Mouse (Mus musculus): Measurements from ENCODE around the gene Tvp23a. TPM values are rescaled to one million over a fixed set of nuclear protein-coding genes. Genes with fewer than 3 reads are reported as not detected.
A peak's percentile ranks its signal among the peaks of the same experiment; 100 is the strongest.

The Tvp23a gene
- total RNA-seq, 2 experiments from 2014 or later = 0.23 to 0.31 TPM

DNA sequence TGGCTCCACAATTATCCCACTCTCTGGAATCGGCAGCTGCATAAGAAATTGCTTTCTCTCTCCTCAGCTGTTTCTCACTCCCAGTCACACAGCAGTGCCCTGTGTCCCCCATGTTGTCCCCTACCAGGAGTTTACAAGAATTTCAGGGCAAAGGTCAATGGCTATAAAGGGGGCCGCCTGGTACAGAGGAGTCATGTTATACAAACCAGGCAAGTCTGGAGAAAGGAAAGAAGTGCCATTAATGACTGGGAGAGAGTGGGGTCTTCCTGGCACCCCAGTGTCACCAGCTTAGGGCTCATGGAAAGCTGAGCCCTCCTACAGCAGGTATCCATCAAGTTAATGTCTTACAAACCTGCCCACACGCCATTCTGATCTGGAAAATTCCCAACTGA, 7.4 kb upstream of the Tvp23a start:
- intact Hi-C loops (cut with DNase I) = no loop called here

DNA sequence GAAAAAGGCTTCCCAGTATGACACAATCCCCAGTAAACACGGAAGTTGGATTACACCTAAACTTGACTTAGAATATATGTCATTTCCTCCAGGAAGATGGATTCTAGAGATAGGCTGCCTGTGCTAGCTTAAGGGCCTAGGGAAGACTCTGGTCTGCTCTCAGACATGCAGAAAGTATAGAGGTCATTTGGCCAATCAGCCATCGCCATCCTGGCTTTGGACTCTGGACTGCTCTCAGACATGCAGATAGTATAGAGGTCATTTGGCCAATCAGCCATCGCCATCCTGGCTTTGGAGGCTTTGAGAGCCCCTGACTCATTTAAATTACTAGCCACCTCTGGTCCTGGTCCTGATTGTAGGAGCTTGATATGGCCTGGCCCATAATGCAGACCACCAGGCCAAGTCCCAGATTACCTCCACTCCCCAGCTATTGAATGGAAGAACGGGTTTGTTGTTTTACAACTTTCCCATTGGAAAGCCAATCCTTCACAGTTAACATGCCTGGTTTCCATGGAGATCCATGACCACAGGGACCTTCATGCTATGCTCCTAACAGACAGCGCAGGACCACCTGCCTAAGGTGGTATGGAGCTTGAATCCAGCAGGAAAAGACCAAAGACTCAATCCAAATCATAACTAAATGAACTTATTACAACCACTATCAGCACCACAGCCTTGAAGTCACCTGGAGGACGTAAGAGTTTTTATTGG, 6.9 kb upstream of the Tvp23a start:
- no peak for DNase-seq (ENCODE audit: low spot score)
- intact Hi-C loops (cut with DNase I) = no loop called here

More for the DNA sequence above, 7.4 kb upstream of the Tvp23a start:
- DNase-seq (ENCODE audit: low spot score) = no peak

DNA sequence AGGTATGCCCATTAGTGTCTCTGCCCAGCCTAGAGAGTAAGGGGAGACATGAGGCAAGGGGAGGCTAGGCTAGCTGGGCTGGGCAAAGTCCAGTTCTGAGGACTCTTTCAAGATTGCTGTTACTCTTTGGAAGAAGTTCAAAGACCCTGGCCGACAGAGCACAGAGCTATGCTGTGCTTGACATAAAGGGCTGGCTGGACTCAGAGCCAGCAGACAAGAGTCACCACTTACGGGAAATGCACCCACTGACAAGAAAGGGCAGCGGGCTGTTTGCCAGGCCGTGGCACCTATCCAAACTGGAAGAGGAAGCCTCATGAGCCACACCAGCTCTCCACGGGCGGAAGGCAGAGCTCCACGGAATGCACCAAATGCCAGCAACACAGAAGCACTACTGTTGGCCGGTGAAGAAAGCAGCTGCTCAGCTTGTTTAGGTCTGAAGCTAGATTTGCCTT, 5.3 kb upstream of the Tvp23a start:
- intact Hi-C loops (cut with DNase I) = no loop called here
- DNase-seq (ENCODE audit: low spot score) = peak; percentile 54

DNA sequence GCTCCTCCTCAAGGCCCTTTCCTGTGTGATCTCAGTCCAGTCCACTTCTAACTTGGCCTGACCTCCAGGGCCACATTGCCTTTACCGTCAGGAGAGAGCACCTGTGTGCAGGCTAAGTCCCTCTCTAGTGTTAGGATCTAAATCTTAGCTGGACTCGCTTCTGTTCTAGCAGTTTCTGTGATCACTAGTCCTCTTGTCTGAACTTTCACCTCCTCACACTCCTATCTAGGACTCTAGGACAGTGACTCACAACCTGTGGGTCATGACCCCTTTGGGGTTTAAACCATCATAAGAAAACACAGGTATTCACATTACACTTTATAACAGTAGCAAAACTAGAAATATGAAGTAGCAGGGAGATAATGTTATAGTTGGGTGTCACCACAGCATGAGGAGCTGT, 4.7 kb upstream of the Tvp23a start:
- intact Hi-C loops (cut with DNase I) = no loop called here
- no peak for DNase-seq (ENCODE audit: low spot score)

DNA sequence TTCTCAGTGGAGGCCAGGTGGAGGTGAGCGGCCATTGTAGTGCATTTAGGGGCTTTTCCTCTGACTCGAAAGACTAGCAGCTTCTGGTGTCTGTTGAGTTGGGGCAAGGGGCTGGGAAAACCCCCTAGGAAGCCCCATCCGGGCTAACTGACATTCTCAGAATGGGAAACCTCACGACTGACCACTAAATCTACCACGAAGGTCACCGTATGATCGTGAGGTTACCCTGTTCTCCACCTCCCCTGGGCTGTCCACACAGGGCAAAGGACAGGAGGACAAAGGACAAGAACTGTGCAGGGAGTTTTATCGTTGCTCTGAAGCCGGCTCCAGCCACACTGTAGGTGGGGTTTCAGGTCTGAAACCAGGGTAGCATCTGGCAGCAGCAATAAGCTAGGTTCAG, 1.8 kb upstream of the Tvp23a start:
- intact Hi-C loops (cut with DNase I) = no loop called here

DNA sequence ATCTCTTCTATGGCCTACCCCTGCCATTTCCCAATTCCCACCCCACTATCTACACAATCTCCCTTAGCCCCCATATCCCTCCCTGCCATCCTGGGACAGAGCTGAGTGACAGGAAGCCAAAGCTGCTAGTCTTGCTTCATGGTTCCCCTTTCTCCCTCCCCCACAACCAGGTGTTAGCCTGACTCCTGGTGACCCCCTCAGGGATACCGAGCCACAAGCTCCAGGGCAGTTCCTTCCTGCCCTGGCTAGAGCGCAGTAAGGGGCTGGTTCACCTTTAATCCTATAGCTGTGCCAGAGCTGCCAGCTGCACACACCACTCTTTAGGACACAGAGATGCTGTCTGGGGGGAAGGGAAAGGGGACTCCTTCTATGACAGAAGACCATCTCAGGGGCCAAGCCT, 619 bp upstream of the Tvp23a start:
- DNase-seq (ENCODE audit: low spot score) = no peak
- intact Hi-C loops (cut with DNase I) = no loop called here

More for the DNA sequence above, 1.8 kb upstream of the Tvp23a start:
- DNase-seq (ENCODE audit: low spot score) = no peak

DNA sequence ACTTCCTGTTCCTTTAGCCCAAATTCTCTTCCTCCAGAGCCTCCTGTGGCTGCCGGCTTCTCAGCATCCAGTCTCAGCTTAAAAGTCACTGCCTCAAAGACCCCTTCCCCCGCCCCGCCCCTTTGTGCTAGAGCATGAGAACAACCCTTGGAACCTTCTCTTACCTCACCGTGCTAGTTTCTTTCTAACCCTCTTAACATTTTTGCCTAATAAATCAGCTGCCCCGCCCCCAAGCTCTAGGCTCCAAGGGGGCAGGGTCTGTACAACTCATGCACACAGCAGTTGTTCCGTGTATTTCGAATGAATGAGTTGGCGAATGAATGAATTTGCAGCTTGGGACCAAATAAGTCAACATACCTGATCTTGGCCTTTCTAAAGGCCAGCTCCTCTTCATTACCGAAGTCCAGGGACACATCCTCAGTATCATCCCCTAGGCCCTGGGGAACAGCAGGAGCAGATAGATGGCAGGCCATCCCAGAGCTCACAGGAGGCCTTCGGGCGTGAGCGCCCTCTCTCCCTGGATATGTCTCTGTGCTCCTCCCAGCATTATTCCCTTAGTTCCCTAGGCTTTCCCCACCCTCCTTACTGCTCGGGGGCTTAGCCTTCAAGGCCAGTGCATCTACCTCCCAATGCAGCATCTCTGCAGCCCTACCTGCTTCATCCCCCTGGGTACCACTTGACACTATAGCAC, 444 bp downstream of the Tvp23a start:
- no peak for DNase-seq (ENCODE audit: low spot score)
- intact Hi-C loops (cut with DNase I) = no loop called here

DNA sequence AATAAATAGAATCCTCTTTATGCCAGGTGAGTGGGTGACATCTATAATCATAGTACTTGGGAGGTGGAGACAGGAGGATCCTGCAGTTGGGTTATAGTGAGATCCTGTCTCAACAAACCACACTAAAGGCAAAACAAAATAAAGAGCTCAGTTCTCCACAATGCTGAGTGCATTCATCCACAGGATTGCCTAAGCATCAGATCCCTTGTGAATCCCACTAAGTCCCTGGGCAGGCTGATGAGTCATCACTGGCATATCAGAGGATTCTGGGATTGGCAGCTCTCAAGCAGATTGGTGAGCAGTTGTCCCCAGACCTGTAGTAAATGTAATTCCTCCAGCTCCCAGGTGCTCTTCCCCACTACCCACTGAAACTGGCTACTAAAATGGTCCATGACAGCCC, 3.4 kb downstream of the Tvp23a start:
- intact Hi-C loops (cut with DNase I) = no loop called here
- no peak for DNase-seq (ENCODE audit: low spot score)

DNA sequence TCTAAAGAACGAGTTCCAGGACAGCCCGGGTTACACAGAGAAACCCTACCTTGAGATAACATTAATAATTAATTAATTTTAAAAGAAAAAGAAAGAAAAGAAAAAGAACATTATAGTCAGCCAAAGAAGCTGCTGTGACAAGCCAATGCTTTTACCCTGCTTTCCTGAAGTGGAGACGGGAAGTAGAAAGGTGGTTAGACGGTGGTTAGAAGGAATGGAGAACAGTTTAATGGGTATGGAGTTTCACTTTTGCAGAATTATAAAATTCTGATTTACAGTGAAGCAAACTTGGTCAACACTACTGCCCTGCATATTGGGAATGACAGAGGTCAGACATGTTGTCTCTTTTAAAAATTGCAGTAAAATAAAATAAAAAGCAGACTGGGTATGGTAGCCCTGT, 5.4 kb downstream of the Tvp23a start:
- intact Hi-C loops (cut with DNase I) = no loop called here
- no peak for DNase-seq (ENCODE audit: low spot score)

DNA sequence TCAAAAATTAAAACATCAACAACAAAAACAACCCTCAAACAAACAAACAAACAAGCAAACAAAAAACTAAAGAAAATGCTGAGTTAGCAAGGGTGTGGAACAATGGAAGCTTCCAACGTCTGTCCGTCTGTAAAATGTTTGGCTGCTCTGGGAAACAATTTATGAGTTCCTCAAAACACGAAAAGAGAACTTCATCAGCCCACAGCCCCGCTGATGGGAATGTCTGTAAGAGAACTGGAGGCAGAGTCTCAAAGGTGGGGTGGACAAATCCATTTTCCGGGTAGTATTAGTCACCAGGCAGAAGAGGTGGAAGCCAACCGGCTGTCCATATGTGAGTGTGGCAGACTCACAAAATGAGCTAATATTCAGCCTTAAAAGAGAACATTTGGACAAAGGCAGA, 5.8 kb downstream of the Tvp23a start:
- intact Hi-C loops (cut with DNase I) = no loop called here
- no peak for DNase-seq (ENCODE audit: low spot score)

DNA sequence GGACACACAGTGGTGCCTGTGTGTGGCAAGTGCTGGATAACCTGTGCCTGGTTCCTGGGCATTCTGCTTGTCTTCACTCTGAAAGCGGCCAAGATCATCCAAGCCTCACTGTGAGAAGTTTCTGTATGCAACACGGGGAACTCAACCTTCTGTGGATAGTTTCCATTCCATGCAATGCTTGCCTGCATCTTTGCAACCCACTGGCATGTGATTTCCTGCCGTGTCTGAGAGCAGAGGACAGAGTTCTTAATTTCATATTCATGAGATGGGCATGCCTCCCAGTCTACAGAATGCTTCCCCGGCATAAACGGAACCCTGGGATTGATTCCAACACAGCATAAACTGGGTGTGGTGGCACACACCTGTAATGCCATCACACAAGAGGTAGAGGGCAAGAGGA, 9.1 kb downstream of the Tvp23a start:
- no peak for DNase-seq (ENCODE audit: low spot score)
- intact Hi-C loops (cut with DNase I) = no loop called here

DNA sequence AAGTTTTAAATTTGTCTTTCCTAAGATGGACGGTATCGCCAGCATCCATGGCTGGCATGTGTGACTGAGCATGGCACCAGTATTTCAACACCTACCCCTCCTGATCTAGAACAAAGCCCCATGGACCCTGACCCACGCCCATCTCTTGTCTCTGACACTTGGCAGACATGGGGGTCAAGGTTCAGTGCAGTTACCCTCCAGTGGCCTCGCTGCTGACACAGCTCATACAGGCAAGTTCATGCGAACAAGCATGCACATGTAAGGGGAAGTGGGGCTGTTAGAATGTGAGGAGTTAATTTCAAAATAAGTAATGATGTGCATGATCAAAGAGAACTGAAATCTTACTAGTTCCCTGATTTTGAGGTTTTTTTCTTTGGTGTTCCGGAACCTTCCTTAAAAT, 11.0 kb downstream of the Tvp23a start:
- DNase-seq (ENCODE audit: low spot score) = no peak
- intact Hi-C loops (cut with DNase I) = no loop called here

DNA sequence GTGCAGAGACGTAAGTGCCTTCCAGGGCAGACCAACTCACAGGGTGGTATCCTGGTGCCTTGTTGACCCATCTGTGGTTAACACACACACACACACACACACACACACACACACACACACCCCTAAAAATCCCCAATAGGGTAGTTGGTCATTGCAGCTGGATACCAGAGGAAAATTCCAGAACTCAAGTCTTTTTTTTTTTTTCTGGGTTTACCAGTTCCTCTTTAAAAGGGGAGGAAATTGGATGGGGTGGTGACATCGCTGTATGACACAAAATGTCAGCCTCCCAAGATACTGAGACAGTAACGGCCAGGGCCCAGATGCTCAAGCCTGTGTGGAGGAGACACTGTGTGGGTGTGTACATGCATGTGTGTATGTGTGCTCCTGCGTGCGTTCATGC, 13.8 kb downstream of the Tvp23a start:
- intact Hi-C loops (cut with DNase I) = no loop called here

DNA sequence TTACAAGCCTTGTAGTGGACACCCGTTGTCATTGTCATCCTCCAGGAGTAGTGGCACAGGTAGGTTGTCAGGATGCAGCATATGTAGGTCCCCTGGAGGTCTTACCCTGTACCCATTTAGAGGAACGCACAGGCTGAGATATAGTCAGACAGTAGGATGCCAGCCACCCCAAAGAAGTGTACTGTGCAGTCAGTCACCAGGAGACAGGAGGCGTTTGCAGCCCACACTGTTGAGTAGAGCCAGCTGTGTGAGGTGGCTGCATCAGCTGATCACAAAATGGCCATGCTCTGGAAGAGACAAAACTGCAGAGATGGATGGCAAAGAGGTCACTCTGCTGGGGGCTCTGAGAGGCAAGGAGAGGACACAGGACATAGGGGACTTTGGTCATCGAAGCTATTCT, 14.8 kb downstream of the Tvp23a start:
- intact Hi-C loops (cut with DNase I) = no loop called here
- no peak for DNase-seq (ENCODE audit: low spot score)

More for the DNA sequence above, 13.8 kb downstream of the Tvp23a start:
- no peak for DNase-seq (ENCODE audit: low spot score)

DNA sequence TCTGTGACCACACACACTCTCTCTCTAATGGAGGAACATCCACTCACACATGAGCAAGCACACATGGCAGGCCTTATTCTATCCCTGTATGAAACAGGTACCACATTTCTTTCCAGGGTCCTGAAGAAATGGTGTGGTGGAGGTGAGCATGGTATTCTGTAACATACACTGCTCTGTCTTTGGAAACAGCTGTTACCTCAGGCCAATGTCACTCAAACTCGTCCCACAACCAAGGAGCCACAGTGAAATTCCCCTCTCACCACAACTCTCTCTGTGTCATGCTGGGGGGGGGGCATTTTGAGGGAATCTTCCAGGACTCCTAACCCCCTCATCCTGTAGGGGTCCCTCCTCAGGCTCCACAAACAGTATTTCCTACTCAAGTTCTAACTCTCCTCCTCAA, 15.3 kb downstream of the Tvp23a start:
- no peak for DNase-seq (ENCODE audit: low spot score)
- intact Hi-C loops (cut with DNase I) = no loop called here

DNA sequence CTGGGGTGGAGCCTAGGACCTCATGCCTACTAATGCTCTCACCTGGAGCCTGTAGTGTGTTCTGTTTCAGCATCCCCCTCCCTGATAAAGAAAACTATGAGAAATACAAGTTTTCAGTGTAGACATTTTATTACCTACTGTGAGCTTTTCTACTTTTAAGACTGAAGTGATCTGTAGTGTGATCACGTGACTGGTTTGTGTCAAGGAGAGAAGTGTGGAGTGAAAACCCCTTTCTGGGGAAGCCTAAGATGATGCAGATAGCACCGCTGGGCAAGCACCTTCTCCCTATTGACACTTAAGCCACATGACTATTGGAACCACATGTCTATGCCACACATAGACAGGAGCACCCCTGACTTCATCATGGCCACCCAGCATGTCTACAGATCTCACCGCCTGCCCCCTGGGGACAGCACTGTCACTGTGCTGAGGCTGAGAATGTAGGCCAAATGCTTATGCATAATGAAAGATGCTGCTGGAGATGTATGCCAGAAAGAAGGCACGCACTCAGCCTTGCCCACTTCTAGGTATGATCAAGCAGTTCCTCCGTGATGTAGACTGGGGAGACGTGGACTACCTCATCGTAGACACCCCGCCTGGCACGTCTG, 26.6 kb downstream of the Tvp23a start:
- DNase-seq (ENCODE audit: low spot score) = no peak
- intact Hi-C loops (cut with DNase I) = no loop called here

DNA sequence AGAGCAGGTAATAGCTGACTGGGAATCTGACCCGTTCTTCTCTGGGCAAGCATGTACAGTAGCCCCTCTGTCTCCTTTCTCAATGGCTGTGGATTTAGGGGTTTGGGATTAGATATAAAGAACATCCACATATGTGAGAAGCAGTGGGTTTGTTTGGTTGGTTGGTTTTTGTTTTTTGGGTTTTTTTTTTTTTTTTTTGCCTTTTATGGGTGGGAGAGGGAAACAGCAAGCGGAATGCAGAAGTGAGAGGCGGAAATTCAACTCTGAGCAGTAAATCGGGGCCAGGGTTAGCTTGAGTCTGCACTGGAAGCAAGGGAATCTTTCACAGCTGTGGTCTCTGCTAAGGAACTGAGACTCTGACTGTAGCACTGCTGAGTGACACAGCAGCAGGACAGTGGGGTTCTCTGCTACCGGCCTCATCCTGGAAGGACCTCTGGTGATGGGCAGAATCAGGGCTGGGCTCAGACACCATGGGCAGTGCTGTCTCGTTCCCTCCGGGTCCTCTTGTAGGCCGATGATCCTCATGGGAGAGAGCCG, 29.4 kb downstream of the Tvp23a start:
- DNase-seq (ENCODE audit: low spot score) = no peak

DNA sequence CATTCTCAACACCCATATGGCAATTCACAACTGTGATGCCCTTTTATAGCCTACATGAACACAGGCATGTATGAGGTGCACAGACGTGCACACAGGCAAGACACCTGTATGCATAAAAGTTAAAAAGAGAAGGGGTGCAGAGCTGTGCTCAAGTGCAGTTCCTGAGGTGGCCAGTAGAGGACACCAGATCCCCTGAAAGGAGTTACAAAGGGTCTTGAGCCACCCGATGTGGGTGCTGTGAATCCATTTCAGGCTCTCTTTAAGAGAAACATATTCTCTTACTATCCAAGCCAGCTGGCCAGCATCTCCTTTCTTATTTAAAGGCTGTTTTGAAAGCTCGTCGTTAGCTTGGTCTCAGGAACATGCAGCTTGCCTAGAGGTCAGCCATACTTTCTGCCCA, 30.3 kb downstream of the Tvp23a start:
- intact Hi-C loops (cut with DNase I) = loop anchor here (5.0 kb wide), 1 partner anchor 105 kb away; no protein-coding TSS in a partner anchor

More for the DNA sequence above, 29.4 kb downstream of the Tvp23a start:
- intact Hi-C loops (cut with DNase I) = loop anchor here (5.0 kb wide), 1 partner anchor 105 kb away; no protein-coding TSS in a partner anchor

DNA sequence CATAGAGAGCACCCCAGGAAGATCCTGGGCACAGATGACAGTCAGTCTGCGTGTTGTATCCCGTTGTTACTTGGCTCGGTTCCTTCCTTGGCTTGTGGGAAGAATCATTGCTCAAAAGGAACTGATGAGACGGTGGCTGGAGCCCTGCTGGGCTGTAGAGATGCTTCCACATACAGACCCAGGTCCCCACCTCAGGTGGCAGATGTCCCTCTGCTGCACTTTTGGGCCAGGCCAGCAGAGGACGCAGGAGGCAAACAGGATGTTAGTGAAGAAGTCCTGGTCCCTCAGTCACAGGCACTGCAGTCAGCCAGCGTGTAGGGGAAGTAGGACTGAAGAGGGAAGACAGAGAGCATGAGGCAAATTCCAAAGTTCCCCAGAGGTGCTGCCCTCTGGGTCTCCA, 31.2 kb downstream of the Tvp23a start:
- intact Hi-C loops (cut with DNase I) = loop anchor here (5.0 kb wide), 1 partner anchor 106 kb away; no protein-coding TSS in a partner anchor
- no peak for DNase-seq (ENCODE audit: low spot score)

More for the DNA sequence above, 30.3 kb downstream of the Tvp23a start:
- DNase-seq (ENCODE audit: low spot score) = no peak
